Mouse (Mus musculus): ENCODE results near the gene Mrgpra2a. TPM values are rescaled to one million over a fixed set of nuclear protein-coding genes. Genes with fewer than 3 reads are reported as not detected.
"Not testable (repeated sequence)": the region's sequence is repeated elsewhere in the genome, so short reads cannot be mapped to it uniquely, and the experiment has no call there.

Mrgpra2a gene
- not detected in 2 replicates for polyA plus RNA-seq (2012; rRNA removed)

GRCm38 (mm10) chr7:47452015-47452414, at the start of gene Mrgpra2a:
Gene Mrgpra2a (minus strand): TSS chr7:47452139.
- DNase-seq (ENCODE audit: extremely low spot score in 1 of 2, low spot score in 1 of 2), result not testable (repeated sequence)

GRCm38 (mm10) chr7:47491266-47491665, 39.3 kb upstream of the Mrgpra2a start:
- not testable (repeated sequence) for DNase-seq (ENCODE audit: extremely low spot score in 1 of 2, low spot score in 1 of 2)

GRCm38 (mm10) chr7:47489438-47489837, 37.5 kb upstream of the Mrgpra2a start:
- DNase-seq (ENCODE audit: extremely low spot score in 1 of 2, low spot score in 1 of 2), result not testable (repeated sequence)

- DNase-seq (ENCODE audit: extremely low spot score in 1 of 2, low spot score in 1 of 2), result not testable (repeated sequence)
These were observed 31.2 kb upstream of the Mrgpra2a start for GRCm38 (mm10) chr7:47483181-47483580.

- not testable (repeated sequence) for DNase-seq (ENCODE audit: extremely low spot score in 1 of 2, low spot score in 1 of 2)
These were observed 22.0 kb upstream of the Mrgpra2a start for GRCm38 (mm10) chr7:47473904-47474303.

- not testable (repeated sequence) for DNase-seq (ENCODE audit: extremely low spot score in 1 of 2, low spot score in 1 of 2)
These were observed 13.5 kb upstream of the Mrgpra2a start for GRCm38 (mm10) chr7:47465278-47465981.

GRCm38 (mm10) chr7:47445729-47446128, 6.2 kb downstream of the Mrgpra2a start:
- not testable (repeated sequence) for DNase-seq (ENCODE audit: extremely low spot score in 1 of 2, low spot score in 1 of 2)

- DNase-seq (ENCODE audit: extremely low spot score in 1 of 2, low spot score in 1 of 2), result not testable (repeated sequence)
These were observed 15.5 kb downstream of the Mrgpra2a start for GRCm38 (mm10) chr7:47436463-47436862.

- not testable (repeated sequence) for DNase-seq (ENCODE audit: extremely low spot score in 1 of 2, low spot score in 1 of 2)
These were observed 24.0 kb downstream of the Mrgpra2a start for GRCm38 (mm10) chr7:47427815-47428508.

- DNase-seq (ENCODE audit: extremely low spot score in 1 of 2, low spot score in 1 of 2), result no peak
These were observed 41.3 kb downstream of the Mrgpra2a start for GRCm38 (mm10) chr7:47410602-47411001.

- DNase-seq (ENCODE audit: extremely low spot score in 1 of 2, low spot score in 1 of 2), result no peak
These were observed 42.4 kb downstream of the Mrgpra2a start for GRCm38 (mm10) chr7:47409545-47409944.

GRCm38 (mm10) chr7:47401125-47401524, 50.8 kb downstream of the Mrgpra2a start:
- DNase-seq (ENCODE audit: extremely low spot score in 1 of 2, low spot score in 1 of 2), result no peak

Other genes starting within 250 kb of the Mrgpra2a start
- gene Mrgpra6, start 247.2 kb downstream of the Mrgpra2a start, polyA plus RNA-seq (2012; rRNA removed), result not detected in 2 replicates
- not detected in 2 replicates for gene Mrgpra9, start 199.3 kb downstream of the Mrgpra2a start, polyA plus RNA-seq (2012; rRNA removed)
- not detected in 2 replicates for gene Mrgpra1, start 97.9 kb downstream of the Mrgpra2a start, polyA plus RNA-seq (2012; rRNA removed)
- not detected in 2 replicates for gene Mrgpra2b, start 76.7 kb upstream of the Mrgpra2a start, polyA plus RNA-seq (2012; rRNA removed)
- gene Mrgpra3, start 149.2 kb upstream of the Mrgpra2a start, polyA plus RNA-seq (2012; rRNA removed), result not detected in 2 replicates